Mouse (Mus musculus) liver, adult 2 months (tissue): ENCODE measurements around the gene Hcn3. TPM values are rescaled to one million over a fixed set of nuclear protein-coding genes. Genes with fewer than 3 reads are reported as not detected.

Experiments used
- DNase-seq: peaks from one replicate; pipeline ENCODE4 v3.0.0-alpha.2; 2011; ENCODE audit warnings: low read depth, low spot score; ENCODE audit errors: extremely low read depth
- H3K27ac ChIP-seq: fragments of 200-500 bp; replicated peaks from 2 replicates; pipeline ENCODE4 v1.5.1; 2012; ENCODE audit warnings: low read depth, mild to moderate bottlenecking, control low read depth, inconsistent platforms, low read length; ENCODE audit not compliant: insufficient read depth
- H3K27me3 ChIP-seq: fragments of 200-500 bp; 2 replicates; pipeline ENCODE4 v1.6.1; 2012; ENCODE audit warnings: mild to moderate bottlenecking, moderate library complexity, low read length, inconsistent platforms; ENCODE audit not compliant: control insufficient read depth, insufficient read depth
- H3K36me3 ChIP-seq: fragments of 200-500 bp; 2 replicates; pipeline ENCODE4 v1.6.1; 2012; ENCODE audit warnings: low read length, inconsistent platforms; ENCODE audit not compliant: control insufficient read depth, insufficient read depth
- H3K4me1 ChIP-seq: fragments of 200-500 bp; 2 replicates; pipeline ENCODE4 v1.6.1; 2011; ENCODE audit warnings: low read length; ENCODE audit not compliant: control insufficient read depth, insufficient read depth
- H3K4me3 ChIP-seq: fragments of 200-500 bp; 2 replicates; pipeline ENCODE4 v1.5.1; 2011; ENCODE audit warnings: low read depth, mild to moderate bottlenecking, control low read depth, low read length, moderate library complexity; ENCODE audit not compliant: insufficient read depth
- H3K79me2 ChIP-seq: fragments of 200-500 bp; 2 replicates; pipeline ENCODE4 v1.6.1; 2012; ENCODE audit warnings: inconsistent platforms, mild to moderate bottlenecking, low read length, moderate library complexity; ENCODE audit not compliant: control insufficient read depth, insufficient read depth
- H3K9ac ChIP-seq: fragments of 200-500 bp; 2 replicates; pipeline ENCODE4 v1.6.1; 2012; ENCODE audit warnings: low read depth, mild to moderate bottlenecking, control low read depth, inconsistent platforms, low read length
- CTCF ChIP-seq: fragments of 200-500 bp; IDR thresholded peaks from 2 replicates; pipeline ENCODE4 v1.5.1; 2011; ENCODE audit warnings: low read depth, low read length, control low read depth
- POLR2A ChIP-seq: fragments of 200-500 bp; IDR thresholded peaks from 2 replicates; pipeline ENCODE4 v1.6.1; 2011; ENCODE audit warnings: low read length, control low read depth; ENCODE audit not compliant: insufficient read depth; ENCODE audit errors: extremely low read depth
- WGBS: fragments of 180-500 bp; shearing (Covaris S2); methylation state at CpG from one replicate; pipeline ENCODE4 v1.1.7; 2018; 5-methylcytosine and 5-hydroxymethylcytosine counted together
- polyA plus RNA-seq: library from polyadenylated mRNA; depleted of rRNA; stranded (reverse); fragments of >200 nt; gene quantifications from 2 replicates; pipeline ENCODE4 v1.2.3, GENCODE M21; 2012
- total RNA-seq: library from RNA; depleted of rRNA; stranded (reverse); fragments of >200 nt; gene quantifications from 2 replicates; pipeline ENCODE4 v1.2.3, GENCODE M21; 2014

Gene Hcn3
- total and polyA plus RNA-seq, 2 experiments = 0.09 to 0.44 TPM

- Histone ChIP-seq H3K4me1 (peaks cover 25% of the 10 kb centered on the region), H3K9ac (no peak overlapping the region), H3K4me3 (no peak overlapping the region), H3K27ac (peak overlapping the region; percentile 73), H3K27me3 (no peaks in the 10 kb centered on the region), H3K36me3 (no peaks in the 10 kb centered on the region), H3K79me2 (peaks cover 4% of the 10 kb centered on the region; the same call in 1 of the 2 replicates)
- DNase-seq = no peak
- WGBS = 15% methylated on average over 1 of the region's 1 CpGs
- TF ChIP-seq POLR2A (no peak), CTCF (no peak)
Measured at GRCm38 (mm10) chr3:89133752-89134151, 26.2 kb downstream of the Hcn3 start.

DNA sequence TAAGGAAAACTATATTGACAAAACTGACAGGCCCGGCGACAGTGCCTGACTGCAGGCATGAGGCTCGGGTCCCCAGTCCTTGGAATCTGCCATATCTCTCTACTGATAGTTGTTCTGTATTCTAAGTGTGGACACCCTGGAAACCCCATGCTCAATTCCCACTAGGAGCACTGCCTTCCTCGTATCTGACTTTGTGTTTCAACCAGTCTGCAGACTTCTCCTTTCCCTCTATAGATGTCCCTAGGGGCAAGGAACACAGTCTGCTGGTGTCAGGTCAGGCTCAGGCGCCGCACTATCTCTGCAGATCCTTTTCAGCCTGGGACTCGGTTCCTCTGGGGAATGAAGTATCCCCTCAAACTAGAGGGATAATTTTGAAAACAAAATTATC, 26.9 kb downstream of the Hcn3 start:
- DNase-seq = no peak
- H3K4me3 ChIP-seq = no peak overlapping the region
- 56% methylated on average over 7 of the region's 7 CpGs for WGBS
- H3K27ac ChIP-seq = peak overlapping the region; percentile 73
- peak overlapping the region; percentile 5; the same call in 1 of the 2 replicates for H3K9ac ChIP-seq
- no peaks in the 10 kb centered on the region for H3K27me3 ChIP-seq
- no peak for TF ChIP-seq CTCF
- TF ChIP-seq POLR2A = no peak
- H3K4me1 ChIP-seq = peaks cover 20% of the 10 kb centered on the region
- H3K79me2 ChIP-seq = 0 out of 2 replicates have a peak, but pooled peaks cover 4% of the 10 kb centered on the region
- H3K36me3 ChIP-seq = no peaks in the 10 kb centered on the region

DNA sequence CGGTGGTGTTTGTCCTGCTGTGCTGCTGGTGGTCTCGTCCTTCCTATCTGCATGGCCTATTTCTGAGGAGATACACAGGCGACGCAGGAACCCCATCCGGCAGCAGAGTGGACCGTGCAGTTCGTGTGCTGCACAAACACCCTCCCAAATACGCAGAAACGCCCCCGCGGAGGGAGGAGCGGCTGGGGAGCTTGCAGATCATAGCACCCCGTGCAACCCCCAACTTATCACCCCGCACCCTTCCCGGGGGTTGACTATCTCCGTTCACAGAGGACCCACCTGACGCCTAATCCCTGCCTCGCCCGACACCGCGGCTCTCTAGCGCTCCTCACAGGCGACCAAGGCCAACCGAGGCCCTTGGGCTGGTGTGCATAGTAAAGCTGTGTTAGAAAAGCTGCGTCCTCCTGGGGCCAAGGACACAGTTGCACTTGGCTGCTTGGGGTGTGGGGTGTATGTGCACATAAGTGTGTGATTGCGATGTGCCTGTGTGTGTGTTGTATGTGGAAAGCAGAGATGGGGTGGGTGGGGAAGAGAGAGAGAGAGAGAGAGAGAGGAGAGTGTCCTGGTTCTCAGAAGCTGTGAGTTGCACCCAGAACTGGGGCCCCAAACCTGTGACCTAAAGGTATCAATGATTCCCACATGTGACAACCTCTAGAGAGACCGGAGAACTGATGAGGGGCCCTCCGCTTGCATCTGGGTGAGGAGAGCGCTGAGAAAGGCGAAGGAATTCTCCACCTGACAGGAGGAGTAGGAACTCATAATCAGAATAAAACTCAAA, 27.5 kb downstream of the Hcn3 start:
- H3K79me2 ChIP-seq = 0 out of 2 replicates have a peak, but pooled peaks cover 4% of the 10 kb centered on the region
- peak overlapping the region; percentile 10; the same call in 1 of the 2 replicates for H3K4me3 ChIP-seq
- no peak for TF ChIP-seq POLR2A
- peak; percentile 77 for TF ChIP-seq CTCF
- H3K27ac ChIP-seq = peak overlapping the region; percentile 73; the same call in 1 of the 2 replicates
- DNase-seq = no peak
- peak overlapping the region; percentile 51 for H3K9ac ChIP-seq
- peaks cover 19% of the 10 kb centered on the region for H3K4me1 ChIP-seq
- 16% methylated on average over 30 of the region's 30 CpGs for WGBS
- H3K27me3 ChIP-seq = no peaks in the 10 kb centered on the region
- H3K36me3 ChIP-seq = no peaks in the 10 kb centered on the region

GRCm38 (mm10) chr3:89131816-89132215, 28.2 kb downstream of the Hcn3 start:
- no peak overlapping the region for H3K4me3 ChIP-seq
- no peaks in the 10 kb centered on the region for H3K27me3 ChIP-seq
- no peaks in the 10 kb centered on the region for H3K36me3 ChIP-seq
- no peak for DNase-seq
- no peaks in the 10 kb centered on the region for H3K79me2 ChIP-seq
- no peak overlapping the region for H3K27ac ChIP-seq
- no peak for TF ChIP-seq POLR2A
- TF ChIP-seq CTCF = no peak
- peaks cover 18% of the 10 kb centered on the region for H3K4me1 ChIP-seq
- H3K9ac ChIP-seq = no peak overlapping the region
- 65% methylated on average over 4 of the region's 4 CpGs for WGBS

DNA sequence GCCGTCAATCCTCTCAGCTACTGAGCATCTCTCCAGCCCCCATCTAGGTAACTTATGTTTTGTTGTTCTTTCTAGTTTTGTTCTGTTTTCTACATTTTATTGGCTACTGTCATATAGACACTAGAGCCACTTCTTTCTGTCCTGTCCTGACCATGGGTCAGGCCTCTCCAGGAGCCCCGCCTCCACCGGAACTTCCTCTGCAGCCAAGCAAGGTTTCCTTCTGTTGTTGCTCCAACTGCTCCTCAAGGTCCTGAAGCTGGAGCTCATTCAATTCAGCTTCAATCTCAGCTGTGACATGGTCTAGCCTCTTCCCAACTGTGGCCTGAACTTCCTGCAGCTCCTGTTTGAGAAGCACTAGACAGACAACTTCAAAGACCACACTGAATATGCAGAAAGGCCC, 30.1 kb downstream of the Hcn3 start:
- H3K36me3 ChIP-seq = no peaks in the 10 kb centered on the region
- H3K79me2 ChIP-seq = no peaks in the 10 kb centered on the region
- DNase-seq = no peak
- no peak for TF ChIP-seq POLR2A
- no peak for TF ChIP-seq CTCF
- H3K27me3 ChIP-seq = no peaks in the 10 kb centered on the region
- H3K9ac ChIP-seq = no peak overlapping the region
- peaks cover 13% of the 10 kb centered on the region for H3K4me1 ChIP-seq
- H3K4me3 ChIP-seq = no peak overlapping the region
- H3K27ac ChIP-seq = no peak overlapping the region
- WGBS = 85% methylated on average over 3 of the region's 3 CpGs

- H3K79me2 ChIP-seq = no peaks in the 10 kb centered on the region
- TF ChIP-seq CTCF (no peak), POLR2A (no peak)
- 98% methylated on average over 3 of the region's 3 CpGs for WGBS
- H3K9ac ChIP-seq = no peak overlapping the region
- no peaks in the 10 kb centered on the region for H3K27me3 ChIP-seq
- no peaks in the 10 kb centered on the region for H3K36me3 ChIP-seq
- H3K4me3 ChIP-seq = no peak overlapping the region
- no peaks in the 10 kb centered on the region for H3K4me1 ChIP-seq
- DNase-seq = no peak
- H3K27ac ChIP-seq = no peak overlapping the region
Measured at GRCm38 (mm10) chr3:89125981-89126380, 34.0 kb downstream of the Hcn3 start.
